Mouse (Mus musculus) 3134 (cell line): ENCODE results near the gene Trio.

ENCODE experiments used
- DNase-seq: peaks from one replicate; pipeline ENCODE4 v3.0.0-alpha.2; 2011; ENCODE audit warnings: low spot score; ENCODE audit not compliant: insufficient read length; ENCODE audit errors: extremely low read depth

Gene Trio

GRCm38 (mm10) chr15:27692161-27692560 lies 333.5 kb downstream of the Trio start:
- no peak for DNase-seq

- no peak for DNase-seq
These were observed 334.4 kb downstream of the Trio start for GRCm38 (mm10) chr15:27691213-27691612.

GRCm38 (mm10) chr15:27688041-27688651 lies 337.5 kb downstream of the Trio start:
- DNase-seq = no peak

GRCm38 (mm10) chr15:27684813-27685212 lies 340.8 kb downstream of the Trio start:
- DNase-seq = no peak

- no peak for DNase-seq
These were observed 342.4 kb downstream of the Trio start for GRCm38 (mm10) chr15:27683206-27683605.

- peak; percentile 32 for DNase-seq
These were observed 343.0 kb downstream of the Trio start for GRCm38 (mm10) chr15:27682619-27683018.

- peak; percentile 91 for DNase-seq
These were observed 344.0 kb downstream of the Trio start, which contains the start of gene Otulinl for GRCm38 (mm10) chr15:27681419-27682187. Gene Otulinl (minus strand): TSS chr15:27681579.

- no peak for DNase-seq
These were observed 344.7 kb downstream of the Trio start for GRCm38 (mm10) chr15:27680997-27681396.
